Mouse (Mus musculus) hindbrain, embryonic 13.5 days (tissue): ENCODE measurements at regions not wholly inside any gene's neighbourhood (a gene's known extent, or its start where the extent isn't known, plus 50 kb on each side); places are given as distances from the start of the nearest gene placed in this dataset.

Experiments
- ATAC-seq: fragments of 200-750 bp; cut with Nextera tagmentation; 2 replicates; pipeline ENCODE4 v1.8.0; 2017; ENCODE audit warnings: moderate TSS enrichment; ENCODE audit not compliant: low FRiP score
- H3K27ac ChIP-seq: fragments of 300-500 bp; sonication (generic); 2 replicates; pipeline ENCODE4 v1.5.1; 2015; ENCODE audit warnings: inconsistent platforms, mild to moderate bottlenecking, moderate library complexity
- H3K27me3 ChIP-seq: fragments of 300-500 bp; sonication (generic); 2 replicates; pipeline ENCODE4 v1.6.1; 2015; ENCODE audit warnings: mild to moderate bottlenecking, inconsistent platforms
- H3K36me3 ChIP-seq: fragments of 300-500 bp; sonication (generic); 2 replicates; pipeline ENCODE4 v1.6.1; 2015; ENCODE audit warnings: mild to moderate bottlenecking, inconsistent platforms
- H3K4me1 ChIP-seq: fragments of 300-500 bp; sonication (generic); replicated peaks from 2 replicates; pipeline ENCODE4 v1.6.1; 2015; ENCODE audit warnings: inconsistent platforms
- H3K4me2 ChIP-seq: fragments of 300-500 bp; sonication (generic); 2 replicates; pipeline ENCODE4 v1.6.1; 2015; ENCODE audit warnings: inconsistent platforms, mild to moderate bottlenecking, moderate library complexity
- H3K4me3 ChIP-seq: fragments of 300-500 bp; sonication (generic); 2 replicates; pipeline ENCODE4 v1.5.1; 2015; ENCODE audit warnings: mild to moderate bottlenecking, inconsistent platforms
- H3K9ac ChIP-seq: fragments of 300-500 bp; sonication (generic); 2 replicates; pipeline ENCODE4 v1.6.1; 2015; ENCODE audit warnings: mild to moderate bottlenecking, inconsistent platforms
- H3K9me3 ChIP-seq: fragments of 300-500 bp; sonication (generic); 2 replicates; pipeline ENCODE4 v1.6.1; 2016; ENCODE audit warnings: inconsistent platforms
- WGBS: fragments of 180-500 bp; shearing (Covaris S2); methylation state at CpG from one replicate; pipeline ENCODE4 v1.1.7; 2015; 5-methylcytosine and 5-hydroxymethylcytosine counted together

DNA sequence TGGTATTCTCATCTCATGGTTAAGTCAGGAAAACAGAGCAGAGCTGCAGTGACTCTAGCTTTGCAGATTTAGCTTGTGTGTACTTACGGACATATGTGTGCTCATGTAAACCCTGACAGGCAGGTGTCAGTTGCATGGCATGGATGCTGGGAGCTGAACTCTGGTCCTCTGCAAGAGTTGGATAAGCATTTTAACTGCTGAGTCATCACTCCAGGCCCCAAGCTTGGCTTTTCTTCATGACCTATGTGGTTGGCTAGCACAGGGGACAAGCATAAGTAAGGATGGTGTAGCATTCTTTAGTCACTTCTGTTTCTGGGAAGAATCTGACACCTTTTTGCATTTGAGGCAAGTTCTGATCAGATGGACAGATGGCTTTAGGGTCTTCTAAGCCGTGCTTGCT, 120.1 kb upstream of the Sox4 start:
- no peak for ATAC-seq
- H3K9me3 ChIP-seq: no peaks in the 10 kb centered on the region
- no peak overlapping the region for H3K4me2 ChIP-seq
- H3K36me3 ChIP-seq: no peaks in the 10 kb centered on the region
- H3K4me1 ChIP-seq: no peaks in the 10 kb centered on the region
- H3K4me3 ChIP-seq: no peak overlapping the region
- H3K27me3 ChIP-seq: no peaks in the 10 kb centered on the region
- no peak overlapping the region for H3K27ac ChIP-seq
- no peak overlapping the region for H3K9ac ChIP-seq
- 95% methylated on average over 2 of the region's 2 CpGs for WGBS

- Histone ChIP-seq H3K27me3 (no peaks in the 10 kb centered on the region), H3K4me1 (0 out of 2 replicates have a peak, but pooled peaks cover 4% of the 10 kb centered on the region), H3K9me3 (0 out of 2 replicates have a peak, but pooled peaks cover 3% of the 10 kb centered on the region), H3K4me3 (no peak overlapping the region), H3K36me3 (no peaks in the 10 kb centered on the region), H3K9ac (no peak overlapping the region), H3K4me2 (no peak overlapping the region), H3K27ac (no peak overlapping the region)
- WGBS: 88% methylated on average over 5 of the region's 5 CpGs
- ATAC-seq: no peak
Observed at GRCm38 (mm10) chr13:29063924-29064323, 110.4 kb upstream of the Sox4 start.

DNA sequence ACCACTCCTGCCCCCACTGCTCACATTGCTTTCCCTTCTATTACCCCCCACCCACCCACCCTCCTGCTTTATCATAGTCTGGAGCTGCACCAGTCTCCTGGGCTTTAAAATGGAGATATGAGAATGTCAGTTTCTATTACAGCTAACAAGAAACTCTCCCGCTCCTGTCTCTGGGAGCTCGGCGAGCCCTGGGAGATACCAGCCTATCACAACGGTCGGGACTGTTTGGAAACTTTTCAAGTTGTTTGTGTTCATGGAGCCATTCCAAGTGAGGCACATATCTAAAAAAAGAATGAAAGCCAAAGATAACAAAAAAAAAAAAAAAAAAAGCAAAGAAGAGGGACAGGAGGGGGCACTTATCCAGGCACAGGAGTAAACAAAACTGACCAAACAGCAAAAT, 105.2 kb upstream of the Sox4 start:
- no peak overlapping the region for H3K4me3 ChIP-seq
- 57% methylated on average over 5 of the region's 5 CpGs for WGBS

GRCm38 (mm10) chr13:29049730-29050129, 96.2 kb upstream of the Sox4 start:
- 26% methylated on average over 4 of the region's 4 CpGs for WGBS
- H3K4me2 ChIP-seq: no peak overlapping the region
- no peak overlapping the region for H3K4me3 ChIP-seq
- H3K9ac ChIP-seq: no peak overlapping the region
- no peaks in the 10 kb centered on the region for H3K27me3 ChIP-seq
- H3K9me3 ChIP-seq: no peaks in the 10 kb centered on the region
- no peaks in the 10 kb centered on the region for H3K36me3 ChIP-seq
- H3K4me1 ChIP-seq: peaks cover 16% of the 10 kb centered on the region
- no peak for ATAC-seq
- no peak overlapping the region for H3K27ac ChIP-seq

More for the DNA sequence above, 105.2 kb upstream of the Sox4 start:
- Histone ChIP-seq H3K27ac (no peak overlapping the region), H3K4me1 (0 out of 2 replicates have a peak, but pooled peaks cover 5% of the 10 kb centered on the region), H3K4me2 (no peak overlapping the region), H3K9ac (no peak overlapping the region), H3K36me3 (no peaks in the 10 kb centered on the region), H3K9me3 (0 out of 2 replicates have a peak, but pooled peaks cover 3% of the 10 kb centered on the region), H3K27me3 (no peaks in the 10 kb centered on the region)
- no peak for ATAC-seq

GRCm38 (mm10) chr13:29048990-29049576, 95.6 kb upstream of the Sox4 start:
- Histone ChIP-seq H3K4me2 (no peak overlapping the region), H3K9me3 (no peaks in the 10 kb centered on the region), H3K4me1 (peaks cover 16% of the 10 kb centered on the region), H3K27me3 (no peaks in the 10 kb centered on the region), H3K27ac (no peak overlapping the region), H3K9ac (no peak overlapping the region), H3K4me3 (no peak overlapping the region), H3K36me3 (no peaks in the 10 kb centered on the region)
- peak; percentile 63; the same call in 1 of the 2 replicates for ATAC-seq
- 44% methylated on average over 7 of the region's 7 CpGs for WGBS

GRCm38 (mm10) chr13:29044655-29045054, 91.1 kb upstream of the Sox4 start:
- H3K36me3 ChIP-seq: no peaks in the 10 kb centered on the region
- no peak overlapping the region for H3K9ac ChIP-seq
- peaks cover 19% of the 10 kb centered on the region for H3K4me1 ChIP-seq
- ATAC-seq: no peak
- no peak overlapping the region for H3K4me3 ChIP-seq
- no peak overlapping the region for H3K4me2 ChIP-seq
- H3K27me3 ChIP-seq: no peaks in the 10 kb centered on the region
- H3K9me3 ChIP-seq: 0 out of 2 replicates have a peak, but pooled peaks cover 3% of the 10 kb centered on the region
- WGBS: 59% methylated on average over 4 of the region's 4 CpGs
- H3K27ac ChIP-seq: no peak overlapping the region

DNA sequence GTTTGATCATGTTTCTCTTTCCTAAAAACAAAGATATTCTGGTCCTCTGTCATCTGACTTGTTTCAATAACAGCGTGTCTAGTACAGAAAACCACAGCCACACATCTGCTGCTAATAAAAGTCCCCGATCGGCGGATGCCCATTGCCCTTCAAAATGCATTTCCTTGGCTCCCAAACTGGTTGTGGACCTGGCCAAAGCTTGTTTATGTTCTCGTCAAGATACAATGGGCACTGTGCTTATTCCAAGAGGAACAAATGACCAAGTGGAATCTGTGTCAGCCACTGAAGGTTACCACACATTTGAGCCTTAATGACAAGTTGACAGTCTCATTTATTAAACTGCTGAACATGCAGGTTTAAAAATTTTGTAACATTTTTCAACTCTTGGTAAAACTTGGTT, 86.8 kb upstream of the Sox4 start:
- no peak overlapping the region for H3K4me2 ChIP-seq
- no peaks in the 10 kb centered on the region for H3K27me3 ChIP-seq
- 0 out of 2 replicates have a peak, but pooled peaks cover 5% of the 10 kb centered on the region for H3K9me3 ChIP-seq
- WGBS: 87% methylated on average over 5 of the region's 5 CpGs
- H3K36me3 ChIP-seq: no peaks in the 10 kb centered on the region
- H3K27ac ChIP-seq: no peak overlapping the region
- H3K9ac ChIP-seq: no peak overlapping the region
- peaks cover 5% of the 10 kb centered on the region; the same call in 1 of the 2 replicates for H3K4me1 ChIP-seq
- no peak for ATAC-seq
- H3K4me3 ChIP-seq: no peak overlapping the region

GRCm38 (mm10) chr13:29034904-29035303, 81.4 kb upstream of the Sox4 start:
- H3K4me3 ChIP-seq: no peak overlapping the region
- ATAC-seq: 0 out of 2 replicates have a peak, but pooled peaks have one; percentile 17
- H3K27me3 ChIP-seq: no peaks in the 10 kb centered on the region
- H3K36me3 ChIP-seq: no peaks in the 10 kb centered on the region
- WGBS: 18% methylated on average over 4 of the region's 4 CpGs
- H3K9ac ChIP-seq: no peak overlapping the region
- peaks cover 11% of the 10 kb centered on the region for H3K4me1 ChIP-seq
- no peak overlapping the region for H3K27ac ChIP-seq
- no peak overlapping the region for H3K4me2 ChIP-seq
- 0 out of 2 replicates have a peak, but pooled peaks cover 4% of the 10 kb centered on the region for H3K9me3 ChIP-seq

DNA sequence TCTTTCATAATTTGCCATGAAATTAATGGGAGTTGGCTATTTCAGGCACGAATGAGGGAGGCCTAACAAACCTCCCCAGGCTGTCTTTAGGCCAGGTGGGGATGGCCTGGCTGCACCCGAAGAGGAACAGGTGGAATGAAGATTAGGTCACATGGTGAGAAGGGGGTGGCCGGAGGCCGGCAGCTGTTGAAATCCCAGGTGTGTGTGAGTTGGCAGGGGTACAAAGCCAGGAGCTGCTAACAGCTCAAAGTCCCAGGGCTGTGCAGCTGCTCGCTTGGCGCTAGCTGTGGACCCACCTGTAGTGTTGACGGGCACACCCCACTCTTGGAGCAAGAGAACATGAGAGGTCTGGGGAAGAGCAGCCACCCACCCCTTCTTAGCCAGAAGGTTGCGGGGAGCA, 80.9 kb upstream of the Sox4 start:
- peak; percentile 78 for ATAC-seq
- Histone ChIP-seq H3K9ac (no peak overlapping the region), H3K4me2 (no peak overlapping the region), H3K36me3 (no peaks in the 10 kb centered on the region), H3K4me1 (peaks cover 11% of the 10 kb centered on the region), H3K27ac (no peak overlapping the region), H3K27me3 (no peaks in the 10 kb centered on the region), H3K9me3 (no peaks in the 10 kb centered on the region), H3K4me3 (no peak overlapping the region)
- WGBS: 48% methylated on average over 8 of the region's 8 CpGs

GRCm38 (mm10) chr13:29027146-29027545, 73.6 kb upstream of the Sox4 start:
- H3K4me2 ChIP-seq: no peak overlapping the region
- no peak overlapping the region for H3K27ac ChIP-seq
- no peaks in the 10 kb centered on the region for H3K27me3 ChIP-seq
- H3K4me1 ChIP-seq: no peaks in the 10 kb centered on the region
- ATAC-seq: no peak
- H3K9me3 ChIP-seq: no peaks in the 10 kb centered on the region
- WGBS: 92% methylated on average over 10 of the region's 10 CpGs
- no peak overlapping the region for H3K4me3 ChIP-seq
- no peak overlapping the region for H3K9ac ChIP-seq
- H3K36me3 ChIP-seq: no peaks in the 10 kb centered on the region

DNA sequence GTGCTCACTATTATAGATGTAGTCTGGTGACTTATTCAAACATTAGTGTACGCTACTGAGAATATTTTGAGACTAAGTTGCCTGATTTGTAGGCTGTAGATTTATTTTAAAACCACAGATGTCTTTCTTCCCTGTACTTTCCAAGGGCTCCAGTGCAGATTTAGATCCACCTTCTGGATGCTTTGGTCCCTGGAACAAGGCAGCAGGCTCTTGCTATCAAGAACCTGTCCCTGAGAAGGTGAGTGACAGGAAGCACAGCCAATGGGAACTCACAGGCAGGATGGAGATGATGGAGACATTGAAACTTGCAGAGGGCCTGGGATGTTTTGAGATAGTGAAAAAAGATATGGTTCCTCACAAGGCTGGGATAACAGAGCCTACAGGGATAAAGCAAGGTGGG, 70.0 kb upstream of the Sox4 start:
- no peaks in the 10 kb centered on the region for H3K36me3 ChIP-seq
- no peak overlapping the region for H3K4me3 ChIP-seq
- no peaks in the 10 kb centered on the region for H3K9me3 ChIP-seq
- no peak overlapping the region for H3K4me2 ChIP-seq
- 98% methylated on average over 1 of the region's 1 CpGs for WGBS
- H3K9ac ChIP-seq: no peak overlapping the region
- H3K27ac ChIP-seq: no peak overlapping the region
- H3K27me3 ChIP-seq: no peaks in the 10 kb centered on the region
- 0 out of 2 replicates have a peak, but pooled peaks cover 4% of the 10 kb centered on the region for H3K4me1 ChIP-seq
- no peak for ATAC-seq

DNA sequence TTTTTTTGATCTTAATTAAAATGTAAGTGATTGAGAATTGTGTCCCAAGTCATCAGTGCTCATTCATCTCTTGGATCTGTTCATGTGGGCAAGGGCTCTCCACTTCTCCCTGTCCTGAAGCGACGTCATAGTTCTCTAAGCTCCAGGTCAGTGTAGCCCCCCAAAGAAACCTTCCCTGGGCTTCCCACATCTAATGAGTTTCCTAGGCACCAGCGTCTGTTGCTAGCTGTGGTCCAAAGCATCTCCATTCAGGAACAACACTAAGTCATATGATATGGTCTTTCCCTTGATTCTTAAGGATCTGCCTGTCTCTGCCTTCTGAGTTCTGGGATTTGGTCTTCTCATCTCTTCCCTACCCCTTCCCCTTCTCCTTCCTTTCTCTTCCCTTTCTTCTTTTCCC, 66.3 kb upstream of the Sox4 start:
- no peak overlapping the region for H3K9ac ChIP-seq
- no peak overlapping the region for H3K4me2 ChIP-seq
- WGBS: 95% methylated on average over 3 of the region's 3 CpGs
- no peaks in the 10 kb centered on the region for H3K36me3 ChIP-seq
- H3K9me3 ChIP-seq: no peaks in the 10 kb centered on the region
- ATAC-seq: no peak
- H3K27ac ChIP-seq: no peak overlapping the region
- H3K4me3 ChIP-seq: no peak overlapping the region
- no peaks in the 10 kb centered on the region for H3K27me3 ChIP-seq
- H3K4me1 ChIP-seq: peaks cover 28% of the 10 kb centered on the region

DNA sequence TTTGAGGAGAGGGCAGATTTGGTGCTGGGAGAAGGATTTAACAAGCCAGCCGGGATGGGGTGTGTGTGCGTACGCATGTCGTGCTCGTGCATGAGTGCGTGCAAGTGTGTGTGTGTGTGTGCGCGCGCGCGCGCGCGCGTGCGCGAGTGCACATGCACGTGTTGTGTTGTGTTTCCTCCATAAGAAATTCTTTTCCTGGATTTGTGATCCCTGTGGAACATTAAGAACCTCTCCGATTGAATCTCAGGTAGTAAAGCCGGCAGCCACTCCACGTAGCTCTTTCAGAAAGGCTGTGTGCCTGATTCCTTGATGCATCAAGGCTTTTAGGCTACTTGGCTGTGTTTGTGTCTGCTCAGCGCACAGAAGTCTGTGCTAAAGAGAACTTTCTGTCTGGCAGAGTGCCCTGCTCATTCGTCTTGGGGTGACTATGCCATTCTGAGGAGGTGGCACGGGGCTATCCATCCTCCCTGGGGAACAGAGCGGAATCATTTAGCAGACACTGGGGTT, 62.7 kb upstream of the Sox4 start:
- H3K27ac ChIP-seq: peak overlapping the region; percentile 94
- H3K9me3 ChIP-seq: no peaks in the 10 kb centered on the region
- peaks cover 45% of the 10 kb centered on the region for H3K4me1 ChIP-seq
- peak; percentile 60 for ATAC-seq
- H3K4me3 ChIP-seq: peak overlapping the region; percentile 29
- no peaks in the 10 kb centered on the region for H3K36me3 ChIP-seq
- H3K27me3 ChIP-seq: no peaks in the 10 kb centered on the region
- 63% methylated on average over 25 of the region's 25 CpGs for WGBS
- peak overlapping the region; percentile 47 for H3K4me2 ChIP-seq
- H3K9ac ChIP-seq: peak overlapping the region; percentile 61
